Mouse (Mus musculus): Measurements from ENCODE around the gene Zfp13.

GRCm38 (mm10) chr17:23543325-23543724 is 56.0 kb downstream of the Zfp13 start:
- TF ChIP-seq CTCF (IDR thresholded peaks at IDR 0.05; ENCODE audit: low read depth), result no peak
- peak; percentile 79 for TF ChIP-seq EP300 (optimal IDR thresholded peaks at IDR 0.05)

All from stomach, postnatal 0 days (tissue).